Mouse (Mus musculus) G1E (cell line): ENCODE results near the gene Sh3pxd2a. TPM values are rescaled to one million over a fixed set of nuclear protein-coding genes. Genes with fewer than 3 reads are reported as not detected.
"Not testable (repeated sequence)": the region's sequence is repeated elsewhere in the genome, so short reads cannot be mapped to it uniquely, and the experiment has no call there.

Experiments
- ATAC-seq: 2 replicates; pipeline ENCODE4 v1.8.0; 2016; ENCODE audit warnings: mild to moderate bottlenecking; ENCODE audit not compliant: insufficient number of reproducible peaks, poor library complexity, low FRiP score, severe bottlenecking; ENCODE audit errors: extremely low read depth
- DNase-seq: peaks from one replicate; pipeline ENCODE4 v3.0.0; 2012; ENCODE audit warnings: low spot score
- H3K27me3 ChIP-seq: 2 replicates; pipeline ENCODE4 v1.6.1; 2012; ENCODE audit warnings: mild to moderate bottlenecking, low read length, inconsistent platforms; ENCODE audit not compliant: insufficient read depth
- H3K36me3 ChIP-seq: replicated peaks from 2 replicates; pipeline ENCODE3; 2012; ENCODE audit warnings: mild to moderate bottlenecking, inconsistent platforms
- H3K4me1 ChIP-seq: 2 replicates; pipeline ENCODE4 v1.6.1; 2012; ENCODE audit warnings: low read depth, low read length, inconsistent platforms, mixed read lengths; ENCODE audit not compliant: insufficient read depth
- H3K4me3 ChIP-seq: 2 replicates; pipeline ENCODE4 v1.5.1; 2012; ENCODE audit warnings: low read depth, mild to moderate bottlenecking, inconsistent platforms, low read length, moderate library complexity, mixed read lengths
- H3K9me3 ChIP-seq: replicated peaks from 2 replicates; pipeline ENCODE4 v1.6.1; 2012; ENCODE audit warnings: inconsistent platforms
- CTCF ChIP-seq: IDR thresholded peaks from 2 replicates; pipeline ENCODE4 v1.5.1; 2012; ENCODE audit warnings: low read depth, low read length, inconsistent platforms, mixed read lengths
- GATA1 ChIP-seq: IDR thresholded peaks from 2 replicates; pipeline ENCODE4 v1.6.1; 2012; ENCODE audit warnings: borderline replicate concordance, low read length, inconsistent platforms, mixed read lengths
- GATA2 ChIP-seq: IDR thresholded peaks from 2 replicates; pipeline ENCODE4 v1.6.1; 2012; ENCODE audit warnings: low read depth, low read length, inconsistent platforms, borderline replicate concordance
- POLR2AphosphoS5 ChIP-seq: IDR thresholded peaks from 2 replicates; pipeline ENCODE4 v1.6.1; 2012; ENCODE audit warnings: low read depth, low read length, inconsistent platforms; ENCODE audit not compliant: insufficient replicate concordance
- TAL1 ChIP-seq: conservative IDR thresholded peaks from 2 replicates; pipeline ENCODE4 v1.6.1; 2012; ENCODE audit warnings: low read depth, low read length, inconsistent platforms, mixed read lengths
- polyA plus RNA-seq: library from polyadenylated mRNA; stranded (reverse); fragments of >175 nt; gene quantifications from 2 replicates; pipeline ENCODE4 v1.2.3, GENCODE M21; 2012
- total RNA-seq, 2 experiments: library from RNA; stranded (forward) in 1 of 2; stranded (reverse) in 1 of 2; fragments of 200-1000 nt in 1 of 2; fragments of >200 nt in 1 of 2; fragmentation: Nextera tagmentation in 1 of 2; gene quantifications; 2 replicates each; pipeline ENCODE4 v1.2.3; 2014 to 2017

The Sh3pxd2a gene
- total and polyA plus RNA-seq, 3 experiments, result 0.16 TPM; not detected in 2

- Histone ChIP-seq H3K4me1 (no peaks in the 10 kb centered on the region), H3K4me3 (no peak overlapping the region)
- ATAC-seq, result no peak
Measured at GRCm38 (mm10) chr19:47402544-47402943, 61.7 kb downstream of the Sh3pxd2a start.

GRCm38 (mm10) chr19:47399709-47400108 is 64.5 kb downstream of the Sh3pxd2a start:
- Histone ChIP-seq H3K27me3 (0 out of 2 replicates have a peak, but pooled peaks cover 3% of the 10 kb centered on the region), H3K4me3 (no peak overlapping the region), H3K4me1 (no peaks in the 10 kb centered on the region), H3K9me3 (no peaks in the 10 kb centered on the region), H3K36me3 (no peaks in the 10 kb centered on the region)
- no peak for ATAC-seq
- TF ChIP-seq CTCF, result no peak
- no peak for TF ChIP-seq POLR2AphosphoS5
- no peak for TF ChIP-seq GATA1
- TF ChIP-seq GATA2, result no peak
- TF ChIP-seq TAL1, result no peak
- DNase-seq, result no peak

More at GRCm38 (mm10) chr19:47402544-47402943, 61.7 kb downstream of the Sh3pxd2a start:
- DNase-seq, result no peak
- TF ChIP-seq GATA2 (no peak), GATA1 (no peak), TAL1 (no peak), POLR2AphosphoS5 (no peak), CTCF (no peak)
- no peaks in the 10 kb centered on the region for H3K9me3 ChIP-seq
- H3K36me3 ChIP-seq, result no peaks in the 10 kb centered on the region
- 0 out of 2 replicates have a peak, but pooled peaks cover 3% of the 10 kb centered on the region for H3K27me3 ChIP-seq

- H3K27me3 ChIP-seq, result 0 out of 2 replicates have a peak, but pooled peaks cover 3% of the 10 kb centered on the region
- no peaks in the 10 kb centered on the region for H3K36me3 ChIP-seq
- no peaks in the 10 kb centered on the region for H3K9me3 ChIP-seq
- no peak overlapping the region for H3K4me3 ChIP-seq
- H3K4me1 ChIP-seq, result no peaks in the 10 kb centered on the region
- ATAC-seq (no peak), DNase-seq (no peak)
- TF ChIP-seq GATA2 (no peak), TAL1 (no peak), GATA1 (no peak), CTCF (no peak), POLR2AphosphoS5 (no peak)
Measured at GRCm38 (mm10) chr19:47399029-47399428, 65.2 kb downstream of the Sh3pxd2a start.

GRCm38 (mm10) chr19:47397882-47398671 is 66.1 kb downstream of the Sh3pxd2a start:
- H3K4me3 ChIP-seq, result no peak overlapping the region
- H3K36me3 ChIP-seq, result no peaks in the 10 kb centered on the region
- ATAC-seq, result no peak
- H3K4me1 ChIP-seq, result no peaks in the 10 kb centered on the region
- H3K27me3 ChIP-seq, result 0 out of 2 replicates have a peak, but pooled peaks cover 3% of the 10 kb centered on the region
- no peak for TF ChIP-seq GATA2
- TF ChIP-seq GATA1, result no peak
- TF ChIP-seq POLR2AphosphoS5, result no peak
- TF ChIP-seq TAL1, result no peak
- no peak for TF ChIP-seq CTCF
- H3K9me3 ChIP-seq, result no peaks in the 10 kb centered on the region
- no peak for DNase-seq

GRCm38 (mm10) chr19:47395338-47395737 is 68.9 kb downstream of the Sh3pxd2a start:
- H3K9me3 ChIP-seq, result no peaks in the 10 kb centered on the region
- H3K4me1 ChIP-seq, result no peaks in the 10 kb centered on the region
- ATAC-seq, result no peak
- no peaks in the 10 kb centered on the region for H3K36me3 ChIP-seq
- no peak for TF ChIP-seq POLR2AphosphoS5
- no peak for TF ChIP-seq CTCF
- TF ChIP-seq GATA1, result no peak
- TF ChIP-seq TAL1, result no peak
- no peak for TF ChIP-seq GATA2
- H3K27me3 ChIP-seq, result peaks cover 4% of the 10 kb centered on the region; the same call in 1 of the 2 replicates
- DNase-seq, result no peak
- H3K4me3 ChIP-seq, result no peak overlapping the region

GRCm38 (mm10) chr19:47394781-47395180 is 69.4 kb downstream of the Sh3pxd2a start:
- H3K4me3 ChIP-seq, H3K36me3 ChIP-seq, H3K4me1 ChIP-seq, ATAC-seq, DNase-seq, H3K9me3 ChIP-seq, H3K27me3 ChIP-seq: not testable (repeated sequence)
